In the genomic region with DNA sequence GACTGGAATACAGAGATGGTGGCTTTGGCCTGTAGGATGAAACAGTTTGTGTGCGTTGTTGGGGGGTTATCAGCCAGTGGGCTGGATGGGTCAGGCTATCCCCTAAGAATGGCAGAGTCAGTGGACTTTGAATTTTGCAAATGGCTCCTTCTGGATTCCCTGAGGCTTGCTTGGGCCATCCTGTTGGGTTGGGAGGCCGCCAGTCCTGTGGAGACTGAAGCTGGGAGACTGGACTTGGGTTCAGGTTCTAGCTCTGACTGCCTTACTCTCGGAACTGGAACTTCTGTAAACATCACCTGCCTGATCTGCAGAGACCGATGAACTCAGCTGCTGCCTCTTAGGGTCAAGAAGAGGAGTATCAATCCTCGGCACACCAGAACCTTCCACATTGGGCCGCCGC, we compare ENCODE assay signal across 16 mouse cellular contexts. TPM values are rescaled to one million over a fixed set of nuclear protein-coding genes. Genes with fewer than 3 reads are reported as not detected.
DNase-seq lines count a peak whose midpoint lies in the region; ATAC-seq and TF ChIP-seq lines count a peak whose summit lies in the region.
"Had no signal": no experiment of that assay in that cellular context is flagged by ENCODE, and none has a peak within 500 bp of the region (broad histone marks: within the 10 kb centered on the region; RNA-seq: fewer than 3 reads in every experiment).

No protein-coding gene starts in this region.

- no peaks in the 10 kb centered on the region for H3K9me3 ChIP-seq in liver, postnatal 0 days (ENCODE audit: low read length)
- no peaks in the 10 kb centered on the region for H3K9me3 ChIP-seq in liver, embryonic 12.5 days (replicated peaks)
- no peaks in the 10 kb centered on the region for H3K9me3 ChIP-seq in midbrain, embryonic 13.5 days
- H3K9me3 ChIP-seq: embryonic facial prominence, embryonic 10.5 days; limb, embryonic 12.5 days; lung, embryonic 15.5 days had no signal

- H3K36me3 ChIP-seq in liver, postnatal 0 days (replicated peaks; ENCODE audit: insufficient read depth, low read length): no peaks in the 10 kb centered on the region
- no peaks in the 10 kb centered on the region for H3K36me3 ChIP-seq in liver, embryonic 12.5 days
- 0 out of 2 replicates have a peak, but pooled peaks cover 2% of the 10 kb centered on the region for H3K36me3 ChIP-seq in midbrain, embryonic 13.5 days
- H3K36me3 ChIP-seq: embryonic facial prominence, embryonic 10.5 days; G1E; limb, embryonic 12.5 days; lung, embryonic 15.5 days had no signal

- ATAC-seq in liver, postnatal 0 days: no peak
- ATAC-seq in liver, embryonic 12.5 days: no peak
- no peak for ATAC-seq in midbrain, embryonic 13.5 days
- ATAC-seq: forebrain, embryonic 16.5 days; inflammation-experienced regulatory T-cells, adult 6 months had no signal

- peak; percentile 46 for DNase-seq in kidney, adult 11 months
- no peak for DNase-seq in kidney, postnatal 10 days
- DNase-seq in liver, postnatal 0 days: no peak
- no peak for DNase-seq in Muller cell, postnatal 12 days (ENCODE audit: inconsistent ontology term)
- no peak for DNase-seq in adrenal gland, postnatal 36 days
- DNase-seq: adrenal gland, adult 2 months; thymus, adult 18-20 months had no signal

- TF ChIP-seq EP300 in liver, postnatal 0 days (IDR thresholded peaks at IDR 0.05; ENCODE audit: low read depth): no peak

- no peak overlapping the region for H3K9ac ChIP-seq in liver, postnatal 0 days (replicated peaks)
- no peak overlapping the region for H3K9ac ChIP-seq in liver, embryonic 12.5 days
- H3K9ac ChIP-seq in midbrain, embryonic 13.5 days (replicated peaks): peak overlapping the region; percentile 36; the same call in 1 of the 2 replicates
- H3K9ac ChIP-seq: limb, embryonic 12.5 days; lung, embryonic 15.5 days had no signal

- no peak overlapping the region for H3K4me3 ChIP-seq in liver, postnatal 0 days (ENCODE audit: low read depth, low read length)
- H3K4me3 ChIP-seq in liver, embryonic 12.5 days: no peak overlapping the region
- H3K4me3 ChIP-seq in midbrain, embryonic 13.5 days (replicated peaks): no peak overlapping the region
- H3K4me3 ChIP-seq: embryonic facial prominence, embryonic 10.5 days; erythroblast, embryonic 14.5 days; limb, embryonic 12.5 days; lung, embryonic 15.5 days had no signal

- H3K4me1 ChIP-seq in liver, postnatal 0 days (ENCODE audit: insufficient read depth): peaks cover 31% of the 10 kb centered on the region
- peaks cover 23% of the 10 kb centered on the region for H3K4me1 ChIP-seq in liver, embryonic 12.5 days
- H3K4me1 ChIP-seq in midbrain, embryonic 13.5 days (replicated peaks): peaks cover 71% of the 10 kb centered on the region

- WGBS in liver, postnatal 0 days (ENCODE audit: insufficient replicate concordance): 52% methylated on average over 7 of the region's 7 CpGs
- WGBS in liver, embryonic 12.5 days (ENCODE audit: insufficient replicate concordance): 51% methylated on average over 7 of the region's 7 CpGs
- 79% methylated on average over 7 of the region's 7 CpGs for WGBS in midbrain, embryonic 13.5 days

- H3K27me3 ChIP-seq in liver, postnatal 0 days (ENCODE audit: insufficient read depth, low read length): peaks cover 27% of the 10 kb centered on the region
- peaks cover 98% of the 10 kb centered on the region for H3K27me3 ChIP-seq in liver, embryonic 12.5 days (replicated peaks)
- H3K27me3 ChIP-seq in midbrain, embryonic 13.5 days: no peaks in the 10 kb centered on the region

- H3K4me2 ChIP-seq in liver, postnatal 0 days (ENCODE audit: low read depth, low read length): peak overlapping the region; percentile 28
- no peak overlapping the region for H3K4me2 ChIP-seq in liver, embryonic 12.5 days
- H3K4me2 ChIP-seq in midbrain, embryonic 13.5 days (replicated peaks): peak overlapping the region; percentile 80; the same call in 1 of the 2 replicates
- H3K4me2 ChIP-seq: limb, embryonic 12.5 days; lung, embryonic 15.5 days had no signal

- peak overlapping the region; percentile 66 for H3K27ac ChIP-seq in liver, postnatal 0 days (ENCODE audit: low read depth)
- H3K27ac ChIP-seq in liver, embryonic 12.5 days: no peak overlapping the region
- H3K27ac ChIP-seq in midbrain, embryonic 13.5 days: no peak overlapping the region
- H3K27ac ChIP-seq: embryonic facial prominence, embryonic 10.5 days; limb, embryonic 12.5 days; lung, embryonic 15.5 days had no signal

- TF ChIP-seq CTCF in liver, postnatal 0 days (IDR thresholded peaks at IDR 0.05; ENCODE audit: low read depth): no peak

RNA-seq across cellular contexts. Expression of gene Camk2n1, which starts 4.1 kb away (rescaled TPM):
- polyA plus RNA-seq in liver, postnatal 0 days (2015; fragmentation: Nextera tagmentation; extraction: Ambion mirVana): 5.5 and 6.1 TPM in 2 replicates
- polyA plus RNA-seq in liver, embryonic 12.5 days (2016; fragmentation: Nextera tagmentation; extraction: Ambion mirVana): 1.3 and 1.4 TPM in 2 replicates
- polyA plus RNA-seq in midbrain, embryonic 13.5 days (2015; fragmentation: Nextera tagmentation; extraction: Ambion mirVana): 13.0 and 13.4 TPM in 2 replicates
- 10 to 100 TPM; 25.2 to 25.7 TPM for total RNA-seq in adrenal gland, postnatal 36 days (2021)

RNA-seq across cellular contexts. Expression of gene Mul1, which starts 23.7 kb away (rescaled TPM):
- polyA plus RNA-seq in liver, postnatal 0 days (2015; fragmentation: Nextera tagmentation; extraction: Ambion mirVana): 17.5 and 20.0 TPM in 2 replicates
- polyA plus RNA-seq in liver, embryonic 12.5 days (2016; fragmentation: Nextera tagmentation; extraction: Ambion mirVana): 9.4 and 10.2 TPM in 2 replicates
- polyA plus RNA-seq in midbrain, embryonic 13.5 days (2015; fragmentation: Nextera tagmentation; extraction: Ambion mirVana): 18.3 and 19.9 TPM in 2 replicates
- total RNA-seq in adrenal gland, postnatal 36 days (2021): 10 to 100 TPM; 51.7 to 55.3 TPM
